Mouse (Mus musculus) MEL (cell line): ENCODE measurements around the gene Fam193b. TPM values are rescaled to one million over a fixed set of nuclear protein-coding genes. Genes with fewer than 3 reads are reported as not detected.
A peak's percentile ranks its signal among the peaks of the same experiment; 100 is the strongest.

Experiments used
- DNase-seq: peaks from one replicate; pipeline ENCODE4 v3.0.0; 2011; ENCODE audit warnings: low read depth, low spot score
- H3K27ac ChIP-seq: 2 replicates; pipeline ENCODE4 v1.5.1; 2012; ENCODE audit warnings: low read depth, mild to moderate bottlenecking, control low read depth, low read length, moderate library complexity; ENCODE audit not compliant: control insufficient read depth
- H3K27me3 ChIP-seq, 2 experiments: fragments of 150-350 bp in 1 of 2; sonication (generic) in 1 of 2; 2 replicates each; pipeline ENCODE4 v1.6.1; 2012; ENCODE audit warnings: low read length in 2 of 2, mild to moderate bottlenecking in 2 of 2, improper control_type of control experiment in 1 of 2, moderate library complexity in 1 of 2; ENCODE audit not compliant: insufficient read depth in 2 of 2, control insufficient read depth in 1 of 2
- H3K36me3 ChIP-seq, 2 experiments: 2 replicates each; pipeline ENCODE4 v1.6.1; 2012 to 2014; ENCODE audit warnings: low read length in 2 of 2, improper control_type of control experiment in 1 of 2, inconsistent platforms in 1 of 2, mild to moderate bottlenecking in 1 of 2; ENCODE audit not compliant: insufficient read depth in 2 of 2, control insufficient read depth in 1 of 2
- H3K4me1 ChIP-seq, 2 experiments: fragments of 150-350 bp in 1 of 2; sonication (generic) in 1 of 2; 2 replicates each; pipeline ENCODE4 v1.6.1; 2012; ENCODE audit warnings: low read length in 2 of 2, improper control_type of control experiment in 1 of 2, mild to moderate bottlenecking in 1 of 2; ENCODE audit not compliant: insufficient read depth in 2 of 2, control insufficient read depth in 1 of 2
- H3K4me3 ChIP-seq, 2 experiments: fragments of 150-350 bp in 1 of 2; sonication (generic) in 1 of 2; 2 replicates each; pipeline ENCODE4 v1.5.1; 2012; ENCODE audit warnings: low read depth in 2 of 2, low read length in 2 of 2, mild to moderate bottlenecking in 2 of 2, moderate library complexity in 2 of 2, control low read depth in 1 of 2, improper control_type of control experiment in 1 of 2; ENCODE audit not compliant: control insufficient read depth in 1 of 2, insufficient read depth in 1 of 2
- H3K79me2 ChIP-seq: 2 replicates; pipeline ENCODE4 v1.6.1; 2012; ENCODE audit warnings: mild to moderate bottlenecking, low read length, moderate library complexity; ENCODE audit not compliant: control insufficient read depth, poor library complexity, insufficient read depth
- H3K9ac ChIP-seq: 2 replicates; pipeline ENCODE4 v1.6.1; 2012; ENCODE audit warnings: low read depth, mild to moderate bottlenecking, control low read depth, low read length, moderate library complexity; ENCODE audit not compliant: control insufficient read depth, poor library complexity, severe bottlenecking
- H3K9me3 ChIP-seq: fragments of 150-350 bp; sonication (generic); replicated peaks from 2 replicates; pipeline ENCODE4 v1.6.1; 2012; ENCODE audit warnings: mild to moderate bottlenecking, low read length, improper control_type of control experiment, moderate library complexity; ENCODE audit not compliant: insufficient read depth
- CHD1 ChIP-seq: IDR thresholded peaks from 2 replicates; pipeline ENCODE4 v1.6.1; 2012; ENCODE audit warnings: low read depth, mild to moderate bottlenecking, inconsistent platforms, low read length, improper control_type of control experiment
- ELF1 ChIP-seq: IDR thresholded peaks from 2 replicates; pipeline ENCODE4 v1.6.1; 2014; ENCODE audit warnings: low read depth, mild to moderate bottlenecking, inconsistent platforms, low read length, improper control_type of control experiment, moderate library complexity
- ETS1 ChIP-seq: IDR thresholded peaks from 2 replicates; pipeline ENCODE4 v1.6.1; 2012; ENCODE audit warnings: low read depth, mild to moderate bottlenecking, inconsistent platforms, low read length, improper control_type of control experiment, moderate library complexity
- GATA1 ChIP-seq: IDR thresholded peaks from 2 replicates; pipeline ENCODE4 v1.6.1; 2011; ENCODE audit warnings: low read depth, low read length, improper control_type of control experiment
- HCFC1 ChIP-seq: IDR thresholded peaks from 2 replicates; pipeline ENCODE4 v1.6.1; 2012; ENCODE audit warnings: low read depth, mild to moderate bottlenecking, inconsistent platforms, low read length, improper control_type of control experiment, moderate library complexity
- JUND ChIP-seq: IDR thresholded peaks from 2 replicates; pipeline ENCODE4 v1.6.1; 2011; ENCODE audit warnings: low read depth, mild to moderate bottlenecking, improper control_type of control experiment, low read length
- MAFK ChIP-seq: IDR thresholded peaks from 2 replicates; pipeline ENCODE4 v1.6.1; 2011; ENCODE audit warnings: low read depth, mild to moderate bottlenecking, low read length, improper control_type of control experiment, borderline replicate concordance
- MAX ChIP-seq: IDR thresholded peaks from 2 replicates; pipeline ENCODE4 v1.6.1; 2011; ENCODE audit warnings: low read length, improper control_type of control experiment
- NELFE ChIP-seq: IDR thresholded peaks from 2 replicates; pipeline ENCODE4 v1.6.1; 2011; ENCODE audit warnings: low read depth, low read length, improper control_type of control experiment
- NRF1 ChIP-seq: IDR thresholded peaks from 2 replicates; pipeline ENCODE4 v1.6.1; 2014; ENCODE audit warnings: low read depth, mild to moderate bottlenecking, inconsistent platforms, low read length, improper control_type of control experiment, moderate library complexity; ENCODE audit not compliant: poor library complexity, insufficient read depth, severe bottlenecking
- POLR2A ChIP-seq, 2 experiments: IDR thresholded peaks; 2 replicates each; pipeline ENCODE4 v1.6.1; 2011 to 2012; ENCODE audit warnings: low read length in 2 of 2, mild to moderate bottlenecking in 2 of 2, control low read depth in 1 of 2, improper control_type of control experiment in 1 of 2, low read depth in 1 of 2, moderate library complexity in 1 of 2; ENCODE audit not compliant: control insufficient read depth in 1 of 2, insufficient read depth in 1 of 2, poor library complexity in 1 of 2
- RAD21 ChIP-seq: IDR thresholded peaks from 2 replicates; pipeline ENCODE4 v1.6.1; 2011; ENCODE audit warnings: mild to moderate bottlenecking, low read depth, low read length, improper control_type of control experiment
- SMC3 ChIP-seq: IDR thresholded peaks from 2 replicates; pipeline ENCODE4 v1.6.1; 2011; ENCODE audit warnings: low read depth, low read length, improper control_type of control experiment
- TAL1 ChIP-seq: IDR thresholded peaks from 2 replicates; pipeline ENCODE4 v1.6.1; 2012; ENCODE audit warnings: mild to moderate bottlenecking, inconsistent platforms, low read length, moderate library complexity, mixed read lengths
- TBP ChIP-seq: IDR thresholded peaks from 2 replicates; pipeline ENCODE4 v1.8.0; 2011; ENCODE audit warnings: low read depth, low read length, improper control_type of control experiment
- TCF12 ChIP-seq: IDR thresholded peaks from 2 replicates; pipeline ENCODE4 v1.6.1; 2014; ENCODE audit warnings: low read depth, mild to moderate bottlenecking, inconsistent platforms, low read length, improper control_type of control experiment, moderate library complexity
- UBTF ChIP-seq: IDR thresholded peaks from 2 replicates; pipeline ENCODE4 v1.6.1; 2012; ENCODE audit warnings: low read depth, mild to moderate bottlenecking, inconsistent platforms, low read length, improper control_type of control experiment, moderate library complexity, borderline replicate concordance; ENCODE audit not compliant: insufficient read depth
- ZMIZ1 ChIP-seq: IDR thresholded peaks from 2 replicates; pipeline ENCODE4 v1.6.1; 2012; ENCODE audit warnings: low read depth, mild to moderate bottlenecking, inconsistent platforms, low read length, improper control_type of control experiment, moderate library complexity
- polyA plus RNA-seq, 2 experiments: library from polyadenylated mRNA; stranded (reverse) in 1 of 2; unstranded in 1 of 2; fragments of >175 nt in 1 of 2; fragments of >200 nt in 1 of 2; gene quantifications; 2 replicates each; pipeline versions ENCODE4 v1.2.1 to v1.2.4; 2012; ENCODE audit warnings: low replicate concordance in 2 of 2, low read depth in 1 of 2; ENCODE audit not compliant: insufficient read length in 2 of 2, insufficient read depth in 1 of 2, missing spikeins in 1 of 2
- total RNA-seq: library from RNA; depleted of rRNA; stranded (reverse); fragments of 300-350 nt; gene quantifications from 2 replicates; pipeline ENCODE4 v1.2.3, GENCODE M21; 2012

The Fam193b gene
- total and polyA plus RNA-seq, 3 experiments: 11.9 to 38.7 TPM; not detected in 1

DNA sequence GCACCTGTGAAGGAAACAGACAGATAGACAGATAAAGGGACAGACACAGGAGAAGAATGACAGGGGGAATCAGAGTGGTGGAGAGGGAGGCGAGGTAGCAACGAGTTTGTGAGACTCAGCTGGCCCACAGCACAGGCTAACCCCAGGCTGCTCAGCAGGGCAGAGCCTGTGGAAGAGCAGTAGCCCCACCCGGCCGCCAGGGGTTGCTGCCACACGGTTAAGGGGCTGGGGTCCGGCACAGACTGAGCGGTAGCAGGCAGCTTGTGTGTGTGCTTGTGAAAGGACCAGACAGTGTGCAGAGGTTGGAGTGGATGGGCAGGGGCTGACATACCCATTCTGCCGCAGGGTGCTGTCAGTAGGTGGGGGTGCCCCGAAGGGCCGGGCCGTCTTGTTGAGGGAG is 63.0 kb downstream of the Fam193b start:
- H3K4me3 ChIP-seq: no peak overlapping the region
- no peak overlapping the region for H3K27ac ChIP-seq
- peaks cover 5% of the 10 kb centered on the region for H3K79me2 ChIP-seq
- H3K9ac ChIP-seq: no peak overlapping the region
- DNase-seq: peak; percentile 33
- H3K27me3 ChIP-seq: no peaks in the 10 kb centered on the region
- TF ChIP-seq GATA1: peak; percentile 6; the same call in 1 of the 2 replicates
- TF ChIP-seq TAL1: peak; percentile 48
- no peak for TF ChIP-seq POLR2A (IDR thresholded peaks at IDR 0.05; ENCODE audit: control insufficient read depth in 1 of 2, insufficient read depth in 1 of 2, low read depth in 1 of 2, low read length in 2 of 2, poor library complexity in 1 of 2)
- no peak for TF ChIP-seq MAX
- peaks cover 0 to 27% of the 10 kb centered on the region in 2 experiments; a peak in 2 of 4 replicates for H3K36me3 ChIP-seq
- H3K9me3 ChIP-seq: no peaks in the 10 kb centered on the region
- H3K4me1 ChIP-seq: peaks cover 27 to 32% of the 10 kb centered on the region in 2 experiments

DNA sequence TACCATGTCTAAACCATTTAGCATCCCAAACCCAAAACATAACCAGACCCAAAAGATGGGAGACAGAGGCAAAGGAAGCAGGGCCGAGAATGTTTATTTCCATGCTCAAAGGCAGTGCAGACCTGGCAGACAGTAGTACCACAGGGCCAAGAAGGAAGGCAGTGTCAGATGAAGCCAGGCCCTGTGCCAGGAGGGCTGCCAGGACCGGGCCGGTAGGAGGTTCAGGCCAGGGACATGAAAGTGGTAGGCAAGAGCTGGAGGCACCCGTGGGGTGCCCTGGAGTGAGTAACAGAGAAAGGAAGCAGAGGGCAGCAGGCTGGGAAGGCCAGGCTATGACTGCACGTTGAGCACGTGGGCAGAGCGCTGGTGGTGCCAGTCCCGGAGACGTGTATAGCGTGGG is 64.2 kb downstream of the Fam193b start:
- Histone ChIP-seq H3K79me2 (no peaks in the 10 kb centered on the region; the same call in 1 of the 2 replicates), H3K36me3 (peaks cover 0 to 22% of the 10 kb centered on the region in 2 experiments; a peak in 2 of 4 replicates), H3K27me3 (no peaks in the 10 kb centered on the region), H3K9me3 (no peaks in the 10 kb centered on the region)
- TF ChIP-seq CHD1 (no peak), ETS1 (no peak), NELFE (no peak), RAD21 (no peak), TBP (no peak), ELF1 (no peak), NRF1 (no peak), JUND (no peak), TCF12 (no peak), UBTF (no peak), SMC3 (no peak), ZMIZ1 (no peak), MAFK (no peak), HCFC1 (no peak)
- TF ChIP-seq, all 39 proteins: peak for 0
- Histone ChIP-seq H3K4me3 (no peak overlapping the region), H3K4me1 (peaks cover 21 to 24% of the 10 kb centered on the region in 2 experiments), H3K9ac (no peak overlapping the region), H3K27ac (no peak overlapping the region)
- no peak for DNase-seq
